ENCODE assay signal across 24 mouse cellular contexts in the genomic region with DNA sequence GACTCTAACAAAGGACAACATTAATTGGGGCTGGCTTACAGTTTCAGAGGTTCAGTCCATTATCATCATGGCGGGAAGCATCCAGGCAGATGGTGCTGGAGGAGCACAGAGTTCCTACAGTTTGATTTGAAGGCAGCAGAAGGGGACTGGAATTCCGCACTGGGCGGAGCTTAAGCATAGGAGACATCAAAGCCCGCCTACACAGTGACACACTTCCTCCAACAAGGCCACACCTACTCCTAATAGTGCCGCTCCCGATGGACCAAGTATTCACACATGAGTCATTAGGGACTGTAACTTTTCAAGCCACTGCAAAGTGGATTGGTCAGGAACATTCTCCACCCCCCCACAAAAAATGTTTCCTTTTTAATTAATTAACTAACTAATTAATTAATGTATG. TPM values are rescaled to one million over a fixed set of nuclear protein-coding genes. Genes with fewer than 3 reads are reported as not detected.
DNase-seq lines count a peak whose midpoint lies in the region; ATAC-seq and TF ChIP-seq lines count a peak whose summit lies in the region.
"Had no signal": no experiment of that assay in that cellular context is flagged by ENCODE, and none has a peak within 500 bp of the region (broad histone marks: within the 10 kb centered on the region; RNA-seq: fewer than 3 reads in every experiment).

No protein-coding gene starts in this region.

- peak overlapping the region in 1 of 2 experiments; percentile 29; a peak in 1 of 4 replicates for H3K4me3 ChIP-seq in ES-E14 (ENCODE audit: insufficient read depth in 1 of 2, low read depth in 1 of 2, low read length in 2 of 2, poor library complexity in 1 of 2, severe bottlenecking in 1 of 2)
- no peak overlapping the region for H3K4me3 ChIP-seq in stomach, embryonic 15.5 days (replicated peaks)
- H3K4me3 ChIP-seq: embryonic facial prominence, embryonic 15.5 days; erythroblast, embryonic 14.5 days; forebrain, embryonic 10.5 days; forebrain, embryonic 15.5 days; heart, embryonic 10.5 days; hindbrain, embryonic 12.5 days had no signal

- H3K36me3 ChIP-seq in ES-E14 (ENCODE audit: control insufficient read depth, insufficient read depth, low read length, poor library complexity, severe bottlenecking) = no peaks in the 10 kb centered on the region
- no peaks in the 10 kb centered on the region for H3K36me3 ChIP-seq in stomach, embryonic 15.5 days
- H3K36me3 ChIP-seq: embryonic facial prominence, embryonic 15.5 days; forebrain, embryonic 10.5 days; forebrain, embryonic 15.5 days; heart, embryonic 10.5 days; hindbrain, embryonic 12.5 days had no signal

- WGBS in stomach, embryonic 15.5 days = 94% methylated on average over 6 of the region's 6 CpGs

- no peak for ATAC-seq in stomach, embryonic 15.5 days (ENCODE audit: insufficient read depth, low FRiP score, low read depth)
- ATAC-seq: forebrain, embryonic 15.5 days; hindbrain, postnatal 0 days; Patski had no signal

- in situ Hi-C loops in ES-E14 (cut with MboI; ENCODE audit: low sequenced_read_pairs in 2 of 2, unreplicated experiment in 2 of 2) = no loop called here

- no peak overlapping the region for H3K4me2 ChIP-seq in stomach, embryonic 15.5 days
- H3K4me2 ChIP-seq: embryonic facial prominence, embryonic 15.5 days; forebrain, embryonic 15.5 days; hindbrain, embryonic 12.5 days had no signal

- no peaks in the 10 kb centered on the region for H3K9me3 ChIP-seq in ES-E14 (ENCODE audit: control insufficient read depth, insufficient read depth, low read depth, low read length)
- H3K9me3 ChIP-seq in stomach, embryonic 15.5 days = no peaks in the 10 kb centered on the region
- H3K9me3 ChIP-seq: embryonic facial prominence, embryonic 15.5 days; forebrain, embryonic 10.5 days; forebrain, embryonic 15.5 days; heart, embryonic 10.5 days; hindbrain, embryonic 12.5 days had no signal

- H3K27me3 ChIP-seq in stomach, embryonic 15.5 days (replicated peaks) = no peaks in the 10 kb centered on the region
- H3K27me3 ChIP-seq: CH12.LX; embryonic facial prominence, embryonic 15.5 days; forebrain, embryonic 15.5 days; hindbrain, embryonic 12.5 days; Patski had no signal

- H3K27ac ChIP-seq in ES-E14 (ENCODE audit: insufficient read depth, low read depth, low read length, poor library complexity, severe bottlenecking) = no peak overlapping the region; the same call in 1 of the 2 replicates
- H3K27ac ChIP-seq in stomach, embryonic 15.5 days = peak overlapping the region; percentile 33; the same call in 1 of the 2 replicates
- H3K27ac ChIP-seq: forebrain, embryonic 10.5 days; forebrain, embryonic 15.5 days; heart, embryonic 10.5 days; hindbrain, embryonic 12.5 days; hindbrain, postnatal 0 days had no signal

- H3K4me1 ChIP-seq in ES-E14 (ENCODE audit: control insufficient read depth in 2 of 2, insufficient read depth in 2 of 2, low read length in 2 of 2, poor library complexity in 1 of 2) = peaks cover 3 to 13% of the 10 kb centered on the region in 2 experiments; a peak in 2 of 4 replicates
- H3K4me1 ChIP-seq in stomach, embryonic 15.5 days = no peaks in the 10 kb centered on the region
- H3K4me1 ChIP-seq: embryonic facial prominence, embryonic 15.5 days; forebrain, embryonic 10.5 days; forebrain, embryonic 15.5 days; hindbrain, embryonic 12.5 days had no signal

- no peak overlapping the region for H3K9ac ChIP-seq in ES-E14 (ENCODE audit: insufficient read depth, low read depth, low read length, poor library complexity, severe bottlenecking)
- H3K9ac ChIP-seq in stomach, embryonic 15.5 days = no peak overlapping the region
- H3K9ac ChIP-seq: embryonic facial prominence, embryonic 15.5 days; forebrain, embryonic 15.5 days; hindbrain, embryonic 12.5 days had no signal

- DNase-seq in 3134 (ENCODE audit: extremely low read depth, insufficient read length, low spot score) (peak; percentile 62), 416B (ENCODE audit: low read depth) (peak; percentile 23), ES-E14 (ENCODE audit: low read depth, low spot score) (peak; percentile 69)
- DNase-seq in layer of hippocampus, adult 8-10 months (ENCODE audit: low spot score in 2 of 2) = no peak
- no peak for DNase-seq in testis, postnatal 10 days (ENCODE audit: low spot score)
- DNase-seq: adrenal gland, postnatal 10 days; cerebellum, adult 11-12 months; cerebellum, adult 9-10 months; cerebellum, postnatal 36 days; gastrocnemius, postnatal 10 days; heart, adult 18-20 months; heart, postnatal 10 days; heart, postnatal 4 days; kidney, adult 11 months had no signal

TF ChIP-seq in ES-E14, 5 proteins besides CTCF, POLR2A, EP300 and RAD21:
- no peak for TF ChIP-seq CHD2 (IDR thresholded peaks at IDR 0.05; ENCODE audit: low read depth, low read length)
- no peak for TF ChIP-seq HCFC1 (IDR thresholded peaks at IDR 0.05; ENCODE audit: borderline replicate concordance, insufficient read depth, low read length)
- no peak for TF ChIP-seq ZNF384 (IDR thresholded peaks at IDR 0.05; ENCODE audit: low read depth, low read length)
- no peak for TF ChIP-seq ZC3H11A (IDR thresholded peaks at IDR 0.05; ENCODE audit: borderline replicate concordance, low read depth, low read length)
- TF ChIP-seq MAFK (IDR thresholded peaks at IDR 0.05; ENCODE audit: insufficient read depth, low read depth, low read length) = no peak
TF ChIP-seq in ES-E14: peak in this region for 0.

RNA-seq across cellular contexts. Expression of gene Elmsan1, which starts 16.9 kb away (rescaled TPM):
- 9.6 and 19.3 TPM in 2 replicates for total RNA-seq in ES-E14 (2012; rRNA removed)
- polyA plus RNA-seq in stomach, embryonic 15.5 days (2015; fragmentation: Nextera tagmentation; extraction: Ambion mirVana) = 9.9 and 10.5 TPM in 2 replicates
- 10 to 100 TPM; 21.6 to 28.5 (median 26.0) TPM for total RNA-seq in layer of hippocampus, adult 8-10 months (2022)

RNA-seq across cellular contexts. Expression of gene Ptgr2, which starts 49.5 kb away (rescaled TPM):
- total RNA-seq in ES-E14 (2012; rRNA removed) = 16.2 and 16.7 TPM in 2 replicates
- polyA plus RNA-seq in stomach, embryonic 15.5 days (2015; fragmentation: Nextera tagmentation; extraction: Ambion mirVana) = 28.3 and 32.6 TPM in 2 replicates
- total RNA-seq in layer of hippocampus, adult 8-10 months (2022) = 10 to 100 TPM; 28.9 to 48.5 (median 41.2) TPM

Comparison
In these comparisons a context has a peak if more than half of its experiments do, and no peak if none do; other contexts are left out.
1. DNase-seq: peak in 3134 (single experiment), 416B (single experiment) and ES-E14 (single experiment); none in layer of hippocampus, adult 8-10 months (0 of 2) and testis, postnatal 10 days (single experiment).